Mouse (Mus musculus): Measurements from ENCODE around the gene Dscam.

Dscam gene

DNA sequence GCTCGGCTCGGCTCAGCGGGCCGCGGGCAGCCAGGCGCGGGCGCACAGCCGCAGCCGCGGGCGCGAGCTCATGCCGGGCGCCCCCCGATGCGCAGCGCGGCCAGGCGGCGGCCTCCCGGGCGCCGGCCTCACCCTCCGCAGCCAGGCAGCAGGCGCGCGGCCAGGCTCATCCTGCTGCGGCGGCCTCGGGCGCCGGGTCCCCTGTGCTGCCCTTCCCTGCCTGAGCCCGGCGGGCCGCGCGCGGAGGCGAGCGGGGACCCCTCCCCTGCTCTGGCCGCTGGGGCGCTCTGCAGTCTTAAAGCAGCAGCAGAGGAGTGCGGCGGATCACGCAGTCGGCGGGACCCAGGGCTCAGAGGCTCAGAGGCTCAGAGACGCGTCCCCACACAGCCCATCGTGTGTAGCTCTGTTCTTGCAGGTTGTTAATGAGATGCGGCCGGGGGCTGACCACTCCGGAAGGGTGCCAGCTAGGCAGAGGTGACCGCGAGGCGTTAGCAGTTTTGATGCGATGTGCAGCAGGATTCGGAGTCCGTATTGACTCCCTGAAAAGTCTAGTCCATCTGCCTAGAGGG, at the start of gene Dscam:
Gene Dscam, minus strand, starts transcription at position 240 of the 569 bp plus-strand sequence.
- in situ Hi-C loops (cut with MboI, MseI): no loop called here

DNA sequence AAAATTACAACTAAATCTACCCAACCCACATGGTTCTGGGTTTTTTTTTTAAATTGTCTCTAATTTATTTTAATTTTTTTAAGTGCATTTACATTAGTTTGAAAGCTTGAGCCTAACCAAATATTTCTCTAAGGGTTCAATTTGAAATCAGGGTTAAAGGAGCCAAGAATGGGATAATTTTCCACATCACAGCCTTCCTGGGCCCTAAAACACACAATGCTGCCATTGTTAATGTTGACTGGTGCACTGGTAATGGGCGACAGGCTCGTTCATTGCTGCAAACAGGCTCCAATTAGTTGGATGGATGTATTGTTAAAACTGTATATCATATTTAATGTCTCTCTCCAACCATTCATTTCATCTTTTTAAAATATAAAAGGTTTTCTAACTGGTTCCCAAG, 48.8 kb upstream of the Dscam start:
- in situ Hi-C loops (cut with MboI, MseI): no loop called here

DNA sequence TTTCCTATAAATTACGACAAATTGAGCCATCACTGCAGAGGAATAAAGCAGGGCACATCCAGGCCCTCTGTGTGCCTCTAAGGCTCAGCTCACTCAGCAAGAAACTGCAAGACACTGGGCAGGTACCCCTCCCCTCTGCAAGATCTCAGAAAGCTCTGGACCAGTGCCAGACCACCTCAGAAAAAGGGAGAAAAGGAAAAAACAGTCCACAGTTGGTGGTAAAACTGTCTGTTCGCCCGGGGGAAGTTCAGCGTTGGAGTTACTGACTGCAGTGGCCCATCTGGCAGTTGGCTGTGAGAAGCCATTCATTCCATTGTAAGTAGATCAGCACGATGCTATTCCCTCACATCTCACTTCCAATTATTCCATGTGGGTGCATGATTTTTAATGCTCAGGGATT, 39.4 kb upstream of the Dscam start:
- in situ Hi-C loops (cut with MboI, MseI): no loop called here

DNA sequence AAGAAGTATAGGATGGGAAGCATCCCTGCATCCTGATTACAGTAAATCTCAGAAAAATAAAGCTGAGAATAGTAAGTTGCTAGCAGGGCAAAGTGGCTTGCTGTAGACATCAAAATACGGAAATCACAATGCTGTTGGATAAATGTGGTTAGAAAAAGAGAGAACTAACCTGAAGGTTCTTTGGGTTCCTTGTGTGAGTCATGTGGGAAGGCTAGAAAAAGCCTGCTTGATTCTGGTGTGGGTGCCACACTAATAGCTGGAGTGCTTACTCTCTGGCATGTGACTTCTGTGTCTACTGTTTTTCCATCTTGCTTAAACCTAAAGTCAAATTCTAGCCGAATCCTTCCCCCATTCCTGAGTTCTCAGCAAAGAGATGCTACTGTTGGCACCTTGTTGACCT, 37.7 kb upstream of the Dscam start:
- in situ Hi-C loops (cut with MboI, MseI): no loop called here

DNA sequence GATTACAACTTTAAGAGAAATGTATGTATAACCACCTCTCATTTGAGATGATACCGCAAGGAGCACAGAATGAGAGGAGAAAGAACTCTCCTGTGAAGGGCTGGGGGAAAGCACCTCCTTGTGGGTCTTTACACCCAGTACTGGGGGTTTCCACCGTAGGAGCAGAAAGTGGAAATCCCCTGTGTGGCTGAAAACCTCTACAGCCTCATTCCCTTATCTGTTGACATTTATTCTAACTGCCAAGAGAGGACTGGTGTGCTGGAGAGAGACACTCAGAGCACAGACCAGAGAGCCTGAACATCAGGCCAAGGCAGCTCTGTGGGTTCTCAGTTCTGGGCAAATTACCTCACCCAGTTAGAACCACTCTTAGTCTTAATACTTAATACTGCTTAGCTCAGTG, 33.5 kb upstream of the Dscam start:
- in situ Hi-C loops (cut with MboI, MseI): no loop called here

DNA sequence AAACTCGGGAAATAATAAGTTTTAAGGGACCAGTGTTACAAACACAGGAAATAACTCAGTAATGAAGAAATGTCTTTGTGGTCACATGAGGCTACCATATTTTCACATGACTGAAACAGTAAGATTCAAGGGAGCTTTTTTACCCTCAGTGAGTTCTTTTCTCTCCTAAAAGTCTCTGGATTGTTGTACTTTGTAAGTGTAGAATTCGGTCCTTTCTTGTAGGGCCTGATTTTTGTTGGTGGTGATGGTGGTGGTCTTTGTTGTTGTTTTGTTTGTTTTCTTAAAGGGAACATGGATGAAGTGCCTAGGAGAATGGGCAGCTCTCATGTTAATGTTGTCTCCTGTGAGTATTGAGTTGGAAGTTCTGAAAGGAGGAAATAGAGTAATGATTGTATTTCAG, 33.0 kb upstream of the Dscam start:
- in situ Hi-C loops (cut with MboI, MseI): no loop called here

DNA sequence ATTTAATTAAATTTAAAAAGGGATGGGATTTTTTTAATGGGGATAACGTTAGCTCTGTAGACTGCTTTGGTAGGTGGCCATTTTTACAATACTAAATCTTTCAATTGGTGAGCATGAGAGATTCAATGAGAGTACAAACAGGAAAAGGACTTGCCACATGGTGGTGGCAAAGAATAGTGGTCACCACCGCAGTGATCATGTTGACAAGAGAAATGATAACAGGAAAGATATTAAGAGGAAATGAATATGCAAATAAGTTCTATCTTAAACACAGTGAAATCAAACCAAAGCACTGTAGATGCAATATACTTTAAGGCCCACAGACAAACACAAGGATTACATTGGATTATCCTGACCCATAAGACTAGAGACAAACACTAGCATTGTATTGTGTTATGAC, 24.1 kb upstream of the Dscam start:
- in situ Hi-C loops (cut with MboI, MseI): no loop called here

DNA sequence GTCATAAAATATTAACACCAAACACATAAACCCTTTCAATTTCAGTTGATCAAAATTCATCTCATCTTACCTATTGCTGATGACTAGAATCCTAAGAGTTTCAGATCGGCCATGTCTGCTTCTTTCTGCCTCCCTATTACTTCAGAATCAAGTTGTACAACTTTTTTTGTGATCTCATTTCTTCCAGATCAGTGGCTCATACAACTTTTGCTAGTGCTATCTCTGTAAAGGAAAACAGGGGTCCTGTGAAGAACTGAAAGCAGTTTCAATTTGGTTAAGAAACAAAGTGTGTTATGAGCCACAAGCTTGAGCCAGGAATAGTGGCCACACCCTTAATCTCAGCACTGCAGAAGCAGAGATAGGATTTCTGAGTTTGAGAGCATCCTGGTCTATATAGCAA, 23.6 kb upstream of the Dscam start:
- in situ Hi-C loops (cut with MboI, MseI): no loop called here

DNA sequence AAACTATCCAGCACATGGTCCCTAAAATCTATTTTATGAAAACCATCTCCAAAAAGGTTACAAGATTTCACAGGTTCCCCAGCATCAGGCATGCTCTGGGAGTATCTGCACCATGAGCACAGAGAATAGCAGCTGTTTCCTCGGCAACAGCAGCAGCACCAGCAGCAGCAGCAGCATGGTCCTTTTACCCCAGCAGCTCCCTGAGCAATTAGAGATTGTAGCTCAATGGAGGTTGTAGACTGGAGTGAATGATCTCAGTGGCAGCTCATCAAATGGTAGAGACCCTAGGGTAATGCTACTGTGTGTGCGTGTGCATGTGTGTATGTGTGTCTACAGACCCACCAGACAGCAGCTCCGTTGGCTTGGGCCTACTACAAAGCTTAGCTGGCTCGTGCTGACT, 21.7 kb upstream of the Dscam start:
- in situ Hi-C loops (cut with MboI, MseI): no loop called here

DNA sequence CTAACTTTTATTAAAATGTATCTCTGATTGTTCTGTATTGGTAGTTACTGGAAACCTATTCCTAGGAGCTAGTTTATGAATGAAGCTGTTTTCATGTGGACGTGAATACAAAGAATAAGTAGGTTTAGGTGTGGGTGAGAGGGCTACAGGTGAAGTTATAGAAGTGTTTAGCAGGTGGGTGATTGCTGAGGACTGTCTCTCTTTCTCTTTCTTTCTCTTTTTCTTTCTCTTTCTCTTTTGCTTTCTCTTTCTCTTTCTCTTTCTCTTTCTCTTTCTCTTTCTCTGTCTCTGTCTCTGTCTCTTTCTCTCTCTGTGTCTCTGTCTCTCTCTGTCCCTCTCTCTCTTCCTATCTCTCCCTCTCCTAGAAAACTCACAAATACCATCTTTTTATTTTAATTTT, 20.1 kb upstream of the Dscam start:
- in situ Hi-C loops (cut with MboI, MseI): no loop called here

DNA sequence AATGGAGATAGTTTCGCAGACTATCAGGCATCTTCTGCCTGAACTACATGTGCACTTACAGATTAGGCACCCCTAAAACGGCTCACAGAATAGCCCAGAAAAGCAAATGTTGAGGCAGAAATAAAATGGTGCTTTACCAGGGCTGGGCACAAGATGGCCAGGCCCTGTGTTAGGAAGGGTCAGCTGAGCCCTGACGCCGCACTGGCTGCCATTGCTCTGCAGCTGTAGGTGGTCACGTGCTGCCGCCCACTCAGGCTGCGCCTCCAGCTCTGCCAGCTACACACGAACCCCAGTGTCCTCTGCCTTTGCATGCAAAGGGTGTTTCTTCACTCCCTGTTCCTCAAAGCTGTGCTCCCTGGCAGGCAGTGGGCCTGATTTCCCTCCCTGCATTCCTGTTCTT, 948 bp upstream of the Dscam start:
- in situ Hi-C loops (cut with MboI, MseI): no loop called here

DNA sequence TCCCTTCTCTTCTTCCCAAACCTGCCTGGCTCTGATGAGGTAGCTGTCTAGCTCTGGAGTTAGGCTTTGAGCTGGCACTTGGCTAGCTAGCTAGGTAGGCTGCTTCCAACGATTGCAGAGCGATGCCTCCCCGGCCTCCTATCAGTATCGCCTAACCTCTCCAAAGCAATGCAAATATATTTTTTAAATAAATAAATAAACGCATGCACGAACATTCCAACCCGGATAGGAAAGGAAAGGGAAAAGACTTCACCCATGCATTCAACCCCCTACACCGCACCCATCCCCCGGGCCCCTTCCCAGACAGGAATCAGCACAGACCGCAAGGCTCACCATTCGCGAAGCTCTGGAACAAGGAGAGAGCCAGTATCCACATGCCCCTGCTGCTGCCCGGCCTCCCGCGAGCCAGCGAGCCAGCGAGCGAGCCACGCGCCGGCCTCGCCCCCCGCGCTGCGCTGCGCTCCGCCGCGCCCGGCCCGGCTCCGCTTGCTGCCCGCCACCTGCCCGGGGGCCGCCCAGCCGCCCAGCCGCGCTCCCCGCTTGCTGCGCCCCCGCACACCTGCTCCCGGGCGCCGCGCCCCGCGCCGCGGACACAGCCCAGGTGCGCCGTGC, 545 bp downstream of the Dscam start:
- in situ Hi-C loops (cut with MboI, MseI): no loop called here

DNA sequence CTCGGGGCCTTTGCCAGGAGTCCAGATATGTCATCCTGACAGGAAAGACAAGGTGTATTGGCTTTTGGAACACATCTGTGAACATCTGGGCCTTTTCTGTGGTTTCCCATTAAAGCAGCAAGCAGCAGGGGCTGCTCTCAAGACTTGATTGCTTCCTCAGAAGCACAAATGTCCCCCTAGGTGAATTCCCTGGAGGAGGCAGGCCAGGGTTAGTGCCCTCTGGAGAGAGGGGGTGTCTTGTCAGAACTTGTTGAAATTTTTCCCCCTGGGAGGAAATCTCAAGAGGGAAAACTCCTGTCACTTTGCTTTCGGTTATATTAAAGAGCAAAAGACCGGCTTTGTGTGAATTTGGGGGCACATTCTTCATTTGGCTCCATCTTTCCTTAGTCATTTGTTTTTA, 1.9 kb downstream of the Dscam start:
- in situ Hi-C loops (cut with MboI, MseI): no loop called here

DNA sequence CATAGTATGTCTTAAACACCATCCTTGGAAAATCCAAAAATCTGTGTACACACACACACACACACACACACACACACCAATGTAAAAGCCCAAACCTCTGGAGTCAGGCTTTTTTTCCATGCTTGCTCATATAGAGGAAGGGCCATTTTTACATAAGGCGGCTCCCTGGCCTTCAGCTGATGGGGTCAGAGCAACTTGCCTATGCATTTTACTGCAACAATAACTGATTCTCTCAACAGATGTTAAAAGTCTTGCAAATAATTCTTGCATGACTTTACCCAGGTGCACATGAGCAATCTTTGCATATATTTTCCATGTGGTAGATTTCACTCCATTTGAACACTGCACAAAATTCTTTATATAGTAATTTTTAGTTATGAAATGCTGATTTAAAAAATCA, 2.5 kb downstream of the Dscam start:
- in situ Hi-C loops (cut with MboI, MseI): no loop called here

DNA sequence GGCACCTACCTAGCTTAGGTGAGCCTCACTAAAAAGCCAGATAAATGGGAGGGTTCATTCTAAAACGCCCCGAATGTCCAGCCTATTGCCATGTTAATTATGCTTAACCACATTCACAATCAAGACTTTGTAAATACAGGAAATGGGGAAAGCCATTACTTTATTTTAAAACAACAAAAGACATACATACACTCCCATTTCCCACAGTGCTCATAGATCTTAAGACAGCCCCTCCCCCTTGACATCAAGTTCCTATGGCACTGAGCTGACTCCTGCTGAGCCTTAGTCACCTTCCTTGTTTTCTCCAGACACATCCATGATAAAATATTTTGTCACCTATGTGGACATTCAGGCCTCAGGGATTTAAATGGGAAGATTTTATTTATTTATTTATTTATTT, 4.4 kb downstream of the Dscam start:
- in situ Hi-C loops (cut with MboI, MseI): no loop called here

DNA sequence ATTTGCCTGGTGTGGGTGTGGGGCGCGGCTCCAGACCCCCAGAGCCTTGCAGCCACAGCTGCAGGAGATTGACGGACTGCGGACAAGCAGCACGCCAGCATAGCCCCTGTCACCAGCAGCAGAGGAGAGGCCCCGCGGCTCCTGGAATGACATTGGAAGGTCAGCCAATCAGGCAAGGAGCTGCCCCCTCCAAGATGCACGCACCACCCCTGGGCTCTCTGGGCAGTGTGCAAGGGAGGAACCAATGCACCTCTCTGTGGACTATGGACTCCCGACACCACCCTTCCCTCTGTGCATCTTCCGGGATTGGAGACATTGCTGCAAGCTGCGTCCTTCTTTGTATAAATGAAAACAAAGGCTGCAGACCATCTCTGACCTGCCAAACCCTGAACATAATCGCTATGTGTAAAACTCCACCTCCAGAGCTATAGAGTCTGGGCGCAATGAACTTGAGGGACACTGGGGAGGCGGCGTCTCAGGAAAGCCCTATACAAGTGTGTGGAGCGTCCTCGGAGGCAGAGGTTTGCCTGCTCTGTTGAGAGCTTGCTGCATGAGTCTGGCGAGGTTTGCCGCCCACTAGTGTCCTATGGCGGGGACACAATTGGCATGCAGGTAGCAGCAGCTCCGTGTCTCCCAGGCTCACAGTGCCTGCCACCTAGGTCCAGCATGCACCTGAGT, 5.0 kb downstream of the Dscam start:
- in situ Hi-C loops (cut with MboI, MseI): no loop called here

DNA sequence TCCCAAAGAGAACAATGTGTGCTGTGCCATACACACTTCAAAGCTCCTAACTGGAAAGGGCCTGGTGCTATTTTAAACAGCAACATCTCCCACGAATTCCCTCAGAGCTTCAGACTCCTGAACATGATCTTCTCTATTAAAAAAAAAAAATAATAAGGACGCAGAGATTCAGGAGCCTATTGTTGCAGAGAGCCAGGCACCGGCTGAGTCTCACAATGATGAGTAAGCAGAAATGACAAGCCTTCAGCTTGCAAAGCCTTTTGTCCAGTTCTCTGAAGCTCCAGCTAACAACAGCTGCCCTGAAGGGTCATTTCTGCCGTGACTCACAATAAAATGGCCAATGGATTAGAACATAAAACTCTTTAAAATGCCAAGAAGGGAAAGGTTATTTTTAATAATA, 12.3 kb downstream of the Dscam start:
- in situ Hi-C loops (cut with MboI, MseI): no loop called here

DNA sequence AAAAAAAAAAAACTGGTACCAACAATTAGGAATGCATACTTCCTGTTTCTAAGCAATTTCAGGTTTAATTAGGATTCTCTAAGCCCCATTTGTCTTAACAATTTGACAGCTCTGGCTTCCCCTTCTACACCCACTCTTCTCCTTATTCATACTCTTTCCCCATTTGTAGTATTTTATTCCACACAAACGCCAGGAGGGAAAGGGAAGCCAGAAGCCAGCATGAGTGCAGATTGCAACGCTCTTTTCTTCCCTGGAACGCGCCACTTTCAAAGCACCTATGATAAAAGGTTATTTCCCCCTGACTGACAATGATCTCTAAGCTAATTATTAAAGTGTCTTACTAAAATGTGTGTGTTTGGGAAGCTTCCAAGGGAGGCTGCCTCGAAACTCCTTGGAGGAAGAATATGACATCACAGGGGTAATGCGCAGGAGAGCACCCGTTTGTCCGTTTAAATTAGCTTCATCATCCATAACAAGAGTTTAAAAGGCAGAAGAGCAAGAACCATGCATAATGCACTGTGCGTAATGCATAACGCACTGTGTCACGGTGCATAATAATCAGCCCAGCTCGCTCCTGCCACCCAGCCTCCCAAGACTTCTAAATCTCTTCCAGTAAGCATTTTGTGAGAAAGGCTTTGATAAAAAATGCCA, 25.9 kb downstream of the Dscam start:
- in situ Hi-C loops (cut with MboI, MseI): no loop called here

DNA sequence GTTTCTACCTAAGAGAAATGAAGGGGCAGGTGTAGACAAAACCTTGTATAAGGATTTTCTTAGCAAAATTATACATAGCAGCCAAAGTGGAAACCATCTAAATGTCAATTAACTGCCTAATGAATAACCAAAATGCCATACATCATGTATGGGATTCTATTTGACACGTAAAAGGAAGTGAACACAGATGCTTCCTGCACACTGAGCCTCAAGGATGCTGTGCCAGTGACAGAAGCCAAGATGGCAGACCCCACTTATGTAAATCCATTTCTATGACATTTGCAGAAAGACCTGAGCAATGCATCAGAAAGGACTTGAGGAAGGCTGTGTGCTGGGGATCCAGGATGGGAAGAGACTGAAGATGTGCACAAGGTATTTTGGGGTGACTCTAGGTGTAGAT, 28.6 kb downstream of the Dscam start:
- in situ Hi-C loops (cut with MboI, MseI): no loop called here

DNA sequence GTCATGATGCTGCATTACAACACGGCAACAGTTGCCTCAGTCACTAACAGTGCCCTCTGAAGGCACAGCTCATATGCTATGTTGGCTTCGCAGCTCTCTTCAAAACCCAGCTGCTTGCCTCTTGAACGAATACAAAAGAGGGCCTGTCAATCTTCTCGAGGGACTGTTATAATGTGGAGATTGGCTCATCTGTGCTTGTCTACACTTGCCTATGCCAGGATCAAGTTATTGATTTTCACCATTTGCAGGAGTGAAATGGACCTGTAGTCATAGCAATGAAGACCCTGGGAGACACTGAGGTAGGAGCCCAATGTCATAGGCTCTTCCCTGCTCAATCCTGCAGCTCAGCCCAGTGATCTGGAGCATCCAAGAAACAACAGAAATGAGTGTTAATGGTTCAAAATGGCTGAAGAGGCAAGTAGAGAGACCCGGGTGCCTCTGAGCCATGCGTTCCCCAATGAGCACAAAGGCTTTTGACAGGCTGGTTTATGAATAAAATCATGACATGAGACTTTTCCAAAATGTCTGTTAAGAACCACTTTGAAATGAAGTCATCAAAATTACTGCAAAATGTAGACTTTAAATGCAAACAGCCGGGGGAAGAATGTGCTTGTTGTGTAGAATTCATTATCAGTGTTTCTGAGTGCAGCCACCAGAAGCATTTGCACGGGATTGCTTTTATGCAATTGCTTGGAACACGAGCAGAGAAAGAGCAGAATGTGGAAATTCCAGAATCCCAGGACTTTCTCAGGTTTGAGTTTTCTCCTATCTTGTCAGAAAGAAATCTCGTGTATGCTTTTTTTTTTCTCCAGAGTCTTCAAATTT, 35.3 kb downstream of the Dscam start:
- in situ Hi-C loops (cut with MboI, MseI): no loop called here

DNA sequence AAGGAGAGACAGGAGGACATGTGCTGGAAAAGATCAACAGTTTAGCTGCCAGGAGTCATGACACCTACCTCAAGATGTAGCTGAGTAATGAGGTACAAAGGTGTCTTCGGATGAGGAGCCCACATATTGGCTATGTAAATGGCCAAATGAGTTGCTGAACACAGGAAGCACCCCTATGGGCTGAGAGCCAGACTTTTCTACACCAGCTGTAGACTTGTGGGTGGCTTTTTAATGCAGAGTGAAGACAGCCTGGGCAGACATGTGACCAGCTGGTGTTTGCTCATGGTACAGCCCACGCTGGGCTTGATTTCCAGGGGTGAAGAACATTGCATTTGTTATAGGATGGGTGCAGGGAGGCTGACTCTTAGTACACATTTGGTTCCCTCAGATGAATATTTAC, 43.3 kb downstream of the Dscam start:
- in situ Hi-C loops (cut with MboI, MseI): no loop called here

DNA sequence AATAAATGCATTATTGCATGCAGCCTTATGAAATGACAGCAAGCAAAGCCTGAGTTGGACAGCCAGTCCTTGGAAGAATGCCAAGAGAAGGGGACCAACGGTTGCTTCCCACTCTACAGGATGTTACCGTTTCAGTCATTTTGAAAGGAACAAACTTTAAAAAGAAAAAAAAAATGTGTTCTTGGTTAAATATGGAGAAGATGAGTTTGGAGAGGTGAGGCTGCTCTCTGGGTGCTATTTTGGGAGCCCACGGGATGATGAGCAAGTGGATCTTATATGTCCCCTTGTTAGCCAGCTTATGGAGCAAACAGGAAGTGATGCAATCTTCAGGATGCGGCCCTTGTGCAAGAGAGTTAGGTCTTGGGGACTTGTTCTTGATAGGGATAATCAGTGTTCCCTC, 60.5 kb downstream of the Dscam start:
- in situ Hi-C loops (cut with MboI, MseI): no loop called here
